Mouse (Mus musculus): ENCODE results near the gene Gtf2b. TPM values are rescaled to one million over a fixed set of nuclear protein-coding genes. Genes with fewer than 3 reads are reported as not detected.

Gtf2b gene
- 35.8 and 40.2 TPM in 2 replicates for polyA plus RNA-seq (2012; rRNA removed)

DNA sequence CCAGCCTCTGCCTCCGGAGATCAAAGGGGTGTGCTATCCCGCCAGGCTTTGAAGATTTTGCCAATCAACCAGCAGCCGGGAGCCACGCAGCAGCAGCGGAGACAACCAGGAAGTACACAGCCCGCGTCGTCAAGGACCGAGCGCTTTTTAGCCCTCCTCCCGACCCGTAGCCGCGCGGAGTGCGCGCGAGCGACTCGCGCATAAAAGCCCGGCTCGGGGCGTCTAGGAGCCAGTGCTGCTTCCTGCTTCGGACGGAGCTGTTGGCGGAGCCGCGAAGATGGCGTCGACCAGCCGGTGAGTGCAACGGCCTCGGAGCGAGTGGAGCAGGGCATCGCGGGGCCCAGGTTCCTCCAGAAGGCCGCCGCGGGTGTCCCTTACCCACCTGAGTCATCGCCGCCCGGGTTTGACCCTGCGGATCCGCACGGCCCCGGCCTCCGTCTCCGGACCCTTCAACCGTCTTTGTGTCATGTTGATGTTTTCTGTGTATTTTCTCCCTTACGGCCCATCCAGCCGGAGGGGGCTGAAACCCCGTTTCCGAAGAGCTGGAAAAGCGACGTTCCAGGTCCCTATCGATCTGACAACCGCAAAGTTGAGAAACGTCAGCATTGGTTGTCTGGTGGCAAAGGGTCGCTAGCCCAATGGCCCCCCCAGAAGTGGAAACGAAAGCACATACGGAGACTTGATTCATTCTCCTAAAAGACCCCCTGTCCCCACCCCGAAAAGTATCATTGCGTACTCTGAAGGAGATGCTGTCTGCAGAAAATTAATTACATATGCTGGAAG is at the start of gene Gtf2b:
Gene Gtf2b, plus strand, starts transcription at position 51 of the 783 bp plus-strand sequence.
- H3K4me1 ChIP-seq (replicated peaks; ENCODE audit: control insufficient read depth, insufficient read depth, low read length) = peaks cover 5% of the 10 kb centered on the region
- no peaks in the 10 kb centered on the region for H3K27me3 ChIP-seq (ENCODE audit: control insufficient read depth, insufficient read depth, low read length)
- DNase-seq = peak; percentile 94
- TF ChIP-seq POLR2A (IDR thresholded peaks at IDR 0.05; ENCODE audit: control insufficient read depth, extremely low read depth, insufficient read depth, low read length, poor library complexity) = peak; percentile 99
- 0 out of 2 replicates have a peak, but pooled peaks have one; percentile 44 for TF ChIP-seq CTCF (IDR thresholded peaks at IDR 0.05; ENCODE audit: borderline replicate concordance, control insufficient read depth, extremely low read depth, insufficient read depth, low read length, poor library complexity)
- WGBS = under 1% methylated on average over 64 of the region's 64 CpGs
- H3K4me3 ChIP-seq (ENCODE audit: control insufficient read depth, insufficient read depth, low read length) = peak within 1 kb of the TSS; percentile 76
- no peak within 1 kb of the TSS; the same call in 1 of the 2 replicates for H3K27ac ChIP-seq (ENCODE audit: control insufficient read depth, insufficient read depth, low read length)
- no peaks in the 10 kb centered on the region for H3K36me3 ChIP-seq (ENCODE audit: control insufficient read depth, insufficient read depth, low read length)

- no peak overlapping the region for H3K27ac ChIP-seq (ENCODE audit: control insufficient read depth, insufficient read depth, low read length)
- no peak for TF ChIP-seq CTCF (IDR thresholded peaks at IDR 0.05; ENCODE audit: borderline replicate concordance, control insufficient read depth, extremely low read depth, insufficient read depth, low read length, poor library complexity)
- TF ChIP-seq POLR2A (IDR thresholded peaks at IDR 0.05; ENCODE audit: control insufficient read depth, extremely low read depth, insufficient read depth, low read length, poor library complexity) = no peak
- no peaks in the 10 kb centered on the region for H3K36me3 ChIP-seq (ENCODE audit: control insufficient read depth, insufficient read depth, low read length)
- 94% methylated on average over 2 of the region's 2 CpGs for WGBS
- H3K4me3 ChIP-seq (ENCODE audit: control insufficient read depth, insufficient read depth, low read length) = no peak overlapping the region
- DNase-seq = no peak
- no peaks in the 10 kb centered on the region for H3K27me3 ChIP-seq (ENCODE audit: control insufficient read depth, insufficient read depth, low read length)
- no peaks in the 10 kb centered on the region for H3K4me1 ChIP-seq (replicated peaks; ENCODE audit: control insufficient read depth, insufficient read depth, low read length)
These were observed 39.4 kb upstream of the Gtf2b start for GRCm38 (mm10) chr3:142725481-142725880.

DNA sequence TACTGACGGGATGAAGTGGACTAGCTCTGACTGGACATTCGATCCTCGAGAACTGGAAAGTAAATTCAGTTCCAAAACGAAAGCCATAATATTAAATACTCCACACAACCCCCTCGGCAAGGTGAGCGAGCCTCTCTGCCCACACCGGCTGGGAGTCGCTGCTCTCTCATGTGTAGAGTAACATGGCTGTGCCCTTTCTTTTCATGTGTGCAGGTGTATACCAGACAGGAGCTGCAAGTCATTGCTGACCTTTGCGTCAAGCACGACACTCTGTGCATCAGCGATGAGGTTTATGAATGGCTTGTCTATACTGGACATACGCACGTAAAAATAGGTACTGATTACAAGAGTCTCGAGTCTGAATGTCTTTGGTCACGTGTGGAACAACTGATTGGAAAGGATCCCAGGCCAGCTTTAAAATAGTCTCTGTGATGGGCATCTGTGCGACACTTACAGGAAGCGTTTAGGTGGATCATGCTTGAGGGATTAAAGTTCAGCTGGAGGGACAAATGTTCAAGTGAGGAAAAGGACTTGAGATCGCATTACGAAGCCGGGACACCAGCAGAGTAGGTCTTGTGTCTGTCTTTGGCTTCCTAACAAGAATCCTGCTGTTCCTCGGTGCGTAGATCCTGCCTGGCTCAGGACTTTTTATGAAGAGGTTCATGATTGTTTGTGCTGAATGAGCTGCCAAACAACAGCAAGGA is 38.7 kb upstream of the Gtf2b start:
- no peak overlapping the region for H3K4me3 ChIP-seq (ENCODE audit: control insufficient read depth, insufficient read depth, low read length)
- DNase-seq = no peak
- no peaks in the 10 kb centered on the region for H3K36me3 ChIP-seq (ENCODE audit: control insufficient read depth, insufficient read depth, low read length)
- no peaks in the 10 kb centered on the region for H3K27me3 ChIP-seq (ENCODE audit: control insufficient read depth, insufficient read depth, low read length)
- no peak for TF ChIP-seq POLR2A (IDR thresholded peaks at IDR 0.05; ENCODE audit: control insufficient read depth, extremely low read depth, insufficient read depth, low read length, poor library complexity)
- no peak for TF ChIP-seq CTCF (IDR thresholded peaks at IDR 0.05; ENCODE audit: borderline replicate concordance, control insufficient read depth, extremely low read depth, insufficient read depth, low read length, poor library complexity)
- 97% methylated on average over 22 of the region's 22 CpGs for WGBS
- H3K4me1 ChIP-seq (replicated peaks; ENCODE audit: control insufficient read depth, insufficient read depth, low read length) = no peaks in the 10 kb centered on the region
- H3K27ac ChIP-seq (ENCODE audit: control insufficient read depth, insufficient read depth, low read length) = no peak overlapping the region

DNA sequence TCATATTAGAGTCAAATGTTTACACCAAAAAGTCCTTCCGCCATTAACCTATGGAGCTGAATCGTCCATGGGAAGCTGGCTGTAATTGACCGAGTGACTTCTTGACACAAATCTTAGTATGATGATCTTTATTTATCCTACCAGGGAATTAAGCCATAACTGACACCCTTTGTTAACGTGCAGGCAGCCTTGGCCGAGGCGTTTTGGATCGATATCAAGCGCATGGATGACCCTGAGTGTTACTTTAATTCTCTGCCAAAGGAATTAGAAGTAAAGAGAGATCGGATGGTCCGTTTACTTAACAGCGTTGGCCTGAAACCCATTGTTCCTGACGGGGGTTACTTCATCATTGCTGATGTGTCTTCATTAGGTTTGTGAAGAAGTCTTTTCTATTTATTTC is 30.6 kb upstream of the Gtf2b start:
- Histone ChIP-seq H3K4me1 (replicated peaks; ENCODE audit: control insufficient read depth, insufficient read depth, low read length) (no peaks in the 10 kb centered on the region), H3K27me3 (ENCODE audit: control insufficient read depth, insufficient read depth, low read length) (no peaks in the 10 kb centered on the region), H3K27ac (ENCODE audit: control insufficient read depth, insufficient read depth, low read length) (no peak overlapping the region), H3K36me3 (ENCODE audit: control insufficient read depth, insufficient read depth, low read length) (no peaks in the 10 kb centered on the region), H3K4me3 (ENCODE audit: control insufficient read depth, insufficient read depth, low read length) (no peak overlapping the region)
- DNase-seq = no peak
- WGBS = 94% methylated on average over 12 of the region's 12 CpGs
- no peak for TF ChIP-seq POLR2A (IDR thresholded peaks at IDR 0.05; ENCODE audit: control insufficient read depth, extremely low read depth, insufficient read depth, low read length, poor library complexity)
- TF ChIP-seq CTCF (IDR thresholded peaks at IDR 0.05; ENCODE audit: borderline replicate concordance, control insufficient read depth, extremely low read depth, insufficient read depth, low read length, poor library complexity) = no peak

- no peak overlapping the region for H3K4me3 ChIP-seq (ENCODE audit: control insufficient read depth, insufficient read depth, low read length)
- H3K36me3 ChIP-seq (ENCODE audit: control insufficient read depth, insufficient read depth, low read length) = no peaks in the 10 kb centered on the region
- TF ChIP-seq CTCF (IDR thresholded peaks at IDR 0.05; ENCODE audit: borderline replicate concordance, control insufficient read depth, extremely low read depth, insufficient read depth, low read length, poor library complexity) = no peak
- no peak for TF ChIP-seq POLR2A (IDR thresholded peaks at IDR 0.05; ENCODE audit: control insufficient read depth, extremely low read depth, insufficient read depth, low read length, poor library complexity)
- H3K27ac ChIP-seq (ENCODE audit: control insufficient read depth, insufficient read depth, low read length) = no peak overlapping the region
- no peaks in the 10 kb centered on the region for H3K27me3 ChIP-seq (ENCODE audit: control insufficient read depth, insufficient read depth, low read length)
- DNase-seq = no peak
- WGBS = 65% methylated on average over 7 of the region's 7 CpGs
- peaks cover 3% of the 10 kb centered on the region for H3K4me1 ChIP-seq (replicated peaks; ENCODE audit: control insufficient read depth, insufficient read depth, low read length)
These were observed 23.9 kb upstream of the Gtf2b start for GRCm38 (mm10) chr3:142740896-142741295.

GRCm38 (mm10) chr3:142743973-142744898 is 20.6 kb upstream of the Gtf2b start:
- H3K27ac ChIP-seq (ENCODE audit: control insufficient read depth, insufficient read depth, low read length) = no peak overlapping the region
- DNase-seq = peak; percentile 15
- TF ChIP-seq CTCF (IDR thresholded peaks at IDR 0.05; ENCODE audit: borderline replicate concordance, control insufficient read depth, extremely low read depth, insufficient read depth, low read length, poor library complexity) (no peak), POLR2A (IDR thresholded peaks at IDR 0.05; ENCODE audit: control insufficient read depth, extremely low read depth, insufficient read depth, low read length, poor library complexity) (no peak)

More at GRCm38 (mm10) chr3:142743973-142744898, 20.6 kb upstream of the Gtf2b start:
- Histone ChIP-seq H3K36me3 (ENCODE audit: control insufficient read depth, insufficient read depth, low read length) (no peaks in the 10 kb centered on the region), H3K27me3 (ENCODE audit: control insufficient read depth, insufficient read depth, low read length) (no peaks in the 10 kb centered on the region), H3K4me1 (replicated peaks; ENCODE audit: control insufficient read depth, insufficient read depth, low read length) (peaks cover 3% of the 10 kb centered on the region), H3K4me3 (ENCODE audit: control insufficient read depth, insufficient read depth, low read length) (no peak overlapping the region)
- 70% methylated on average over 21 of the region's 21 CpGs for WGBS
